Mouse (Mus musculus) intestine, embryonic 16.5 days (tissue): ENCODE results near the gene Atp6v1c2. TPM values are rescaled to one million over a fixed set of nuclear protein-coding genes. Genes with fewer than 3 reads are reported as not detected.

ENCODE experiments used
- ATAC-seq: fragments of 200-750 bp; cut with Nextera tagmentation; 2 replicates; pipeline ENCODE4 v1.8.0; 2017; ENCODE audit warnings: moderate TSS enrichment, moderate library complexity
- H3K27ac ChIP-seq: fragments of 300-500 bp; sonication (generic); 2 replicates; pipeline ENCODE4 v1.5.1; 2014; ENCODE audit warnings: mild to moderate bottlenecking, low read length
- H3K27me3 ChIP-seq: fragments of 300-500 bp; sonication (generic); replicated peaks from 2 replicates; pipeline ENCODE4 v1.6.1; 2014; ENCODE audit warnings: low read length, control low read depth, mixed read lengths; ENCODE audit not compliant: control insufficient read depth, insufficient read depth
- H3K36me3 ChIP-seq: fragments of 300-500 bp; sonication (generic); 2 replicates; pipeline ENCODE4 v1.6.1; 2014; ENCODE audit warnings: low read length, control low read depth; ENCODE audit not compliant: control insufficient read depth, insufficient read depth
- H3K4me1 ChIP-seq: fragments of 300-500 bp; sonication (generic); 2 replicates; pipeline ENCODE4 v1.6.1; 2014; ENCODE audit warnings: low read length, control low read depth, mixed read lengths; ENCODE audit not compliant: control insufficient read depth, insufficient read depth
- H3K4me2 ChIP-seq: fragments of 300-500 bp; sonication (generic); 2 replicates; pipeline ENCODE4 v1.6.1; 2014; ENCODE audit warnings: low read depth, low read length, control low read depth
- H3K4me3 ChIP-seq: fragments of 300-500 bp; sonication (generic); 2 replicates; pipeline ENCODE4 v1.5.1; 2014; ENCODE audit warnings: mild to moderate bottlenecking, low read length
- H3K9ac ChIP-seq: fragments of 300-500 bp; sonication (generic); 2 replicates; pipeline ENCODE4 v1.6.1; 2014; ENCODE audit warnings: low read depth, low read length
- H3K9me3 ChIP-seq: fragments of 300-500 bp; sonication (generic); 2 replicates; pipeline ENCODE4 v1.6.1; 2016; ENCODE audit warnings: low read length, control low read depth; ENCODE audit not compliant: control insufficient read depth
- WGBS: fragments of 180-500 bp; shearing (Covaris S2); extraction: QIAGEN DNeasy Blood & Tissue Kit; methylation state at CpG from one replicate; pipeline ENCODE4 v1.1.7; 2014; 5-methylcytosine and 5-hydroxymethylcytosine counted together
- polyA plus RNA-seq: library from polyadenylated mRNA; unstranded; fragments of >200 nt; fragmentation: Nextera tagmentation; extraction: Ambion mirVana; gene quantifications from 2 replicates; pipeline ENCODE4 v1.2.1, GENCODE M21; 2015

The Atp6v1c2 gene
- polyA plus RNA-seq, 1 experiment from 2014 or later: 0.18 TPM

- Histone ChIP-seq H3K9ac (no peak overlapping the region), H3K4me1 (no peaks in the 10 kb centered on the region), H3K36me3 (no peaks in the 10 kb centered on the region), H3K27me3 (no peaks in the 10 kb centered on the region), H3K4me3 (no peak overlapping the region), H3K9me3 (no peaks in the 10 kb centered on the region), H3K27ac (no peak overlapping the region), H3K4me2 (no peak overlapping the region)
- ATAC-seq: no peak
- WGBS: 54% methylated on average over 4 of the region's 4 CpGs
These were observed 20.9 kb downstream of the Atp6v1c2 start for GRCm38 (mm10) chr12:17308246-17308645.

- Histone ChIP-seq H3K4me2 (no peak overlapping the region), H3K27ac (no peak overlapping the region), H3K4me1 (no peaks in the 10 kb centered on the region), H3K27me3 (no peaks in the 10 kb centered on the region), H3K9me3 (no peaks in the 10 kb centered on the region), H3K9ac (no peak overlapping the region), H3K36me3 (no peaks in the 10 kb centered on the region), H3K4me3 (no peak overlapping the region)
- no peak for ATAC-seq
- 88% methylated on average over 7 of the region's 7 CpGs for WGBS
These were observed 23.7 kb downstream of the Atp6v1c2 start for GRCm38 (mm10) chr12:17305445-17305844.

GRCm38 (mm10) chr12:17299902-17300301, 29.3 kb downstream of the Atp6v1c2 start:
- Histone ChIP-seq H3K9me3 (no peaks in the 10 kb centered on the region), H3K9ac (no peak overlapping the region), H3K27ac (no peak overlapping the region), H3K4me3 (no peak overlapping the region), H3K27me3 (no peaks in the 10 kb centered on the region), H3K4me1 (no peaks in the 10 kb centered on the region), H3K36me3 (no peaks in the 10 kb centered on the region), H3K4me2 (no peak overlapping the region)
- WGBS: 90% methylated on average over 1 of the region's 1 CpGs
- ATAC-seq: no peak

GRCm38 (mm10) chr12:17296899-17297298, 32.3 kb downstream of the Atp6v1c2 start:
- ATAC-seq: no peak
- Histone ChIP-seq H3K4me3 (no peak overlapping the region), H3K9ac (no peak overlapping the region), H3K27ac (no peak overlapping the region), H3K9me3 (no peaks in the 10 kb centered on the region), H3K36me3 (no peaks in the 10 kb centered on the region), H3K4me1 (no peaks in the 10 kb centered on the region), H3K27me3 (no peaks in the 10 kb centered on the region), H3K4me2 (no peak overlapping the region)
- WGBS: 57% methylated on average over 2 of the region's 2 CpGs

- H3K4me3 ChIP-seq: no peak overlapping the region
- H3K27ac ChIP-seq: no peak overlapping the region
- 58% methylated on average over 4 of the region's 4 CpGs for WGBS
- no peak overlapping the region for H3K4me2 ChIP-seq
- no peak overlapping the region for H3K9ac ChIP-seq
- H3K27me3 ChIP-seq: no peaks in the 10 kb centered on the region
- no peaks in the 10 kb centered on the region for H3K4me1 ChIP-seq
- H3K9me3 ChIP-seq: no peaks in the 10 kb centered on the region
- ATAC-seq: peak; percentile 73
- H3K36me3 ChIP-seq: no peaks in the 10 kb centered on the region
These were observed 38.6 kb downstream of the Atp6v1c2 start for GRCm38 (mm10) chr12:17290569-17290968.

- no peak overlapping the region for H3K4me2 ChIP-seq
- H3K9me3 ChIP-seq: no peaks in the 10 kb centered on the region
- ATAC-seq: no peak
- no peak overlapping the region for H3K9ac ChIP-seq
- H3K4me1 ChIP-seq: no peaks in the 10 kb centered on the region
- 59% methylated on average over 2 of the region's 2 CpGs for WGBS
- no peaks in the 10 kb centered on the region for H3K27me3 ChIP-seq
- H3K4me3 ChIP-seq: no peak overlapping the region
- H3K27ac ChIP-seq: no peak overlapping the region
- peaks cover 3% of the 10 kb centered on the region for H3K36me3 ChIP-seq
These were observed 39.2 kb downstream of the Atp6v1c2 start for GRCm38 (mm10) chr12:17289913-17290312.

- Histone ChIP-seq H3K4me1 (no peaks in the 10 kb centered on the region), H3K4me2 (no peak overlapping the region), H3K4me3 (no peak overlapping the region), H3K36me3 (peaks cover 5% of the 10 kb centered on the region), H3K9ac (no peak overlapping the region), H3K27ac (no peak overlapping the region), H3K9me3 (no peaks in the 10 kb centered on the region), H3K27me3 (no peaks in the 10 kb centered on the region)
- 71% methylated on average over 2 of the region's 2 CpGs for WGBS
- no peak for ATAC-seq
These were observed 40.1 kb downstream of the Atp6v1c2 start for GRCm38 (mm10) chr12:17289060-17289459.

- no peaks in the 10 kb centered on the region for H3K27me3 ChIP-seq
- no peak overlapping the region for H3K4me2 ChIP-seq
- no peaks in the 10 kb centered on the region for H3K4me1 ChIP-seq
- H3K27ac ChIP-seq: no peak overlapping the region
- no peaks in the 10 kb centered on the region for H3K9me3 ChIP-seq
- H3K36me3 ChIP-seq: peaks cover 6% of the 10 kb centered on the region
- H3K9ac ChIP-seq: no peak overlapping the region
- no peak for ATAC-seq
- WGBS: 64% methylated on average over 4 of the region's 4 CpGs
- no peak overlapping the region for H3K4me3 ChIP-seq
These were observed 40.7 kb downstream of the Atp6v1c2 start for GRCm38 (mm10) chr12:17288496-17288895.

GRCm38 (mm10) chr12:17273841-17274240, 55.3 kb downstream of the Atp6v1c2 start:
- H3K36me3 ChIP-seq: peaks cover 42% of the 10 kb centered on the region
- no peak for ATAC-seq

GRCm38 (mm10) chr12:17271272-17271671, 57.9 kb downstream of the Atp6v1c2 start:
- Histone ChIP-seq H3K27me3 (no peaks in the 10 kb centered on the region), H3K9me3 (no peaks in the 10 kb centered on the region), H3K27ac (no peak overlapping the region), H3K36me3 (peaks cover 30% of the 10 kb centered on the region), H3K4me1 (peaks cover 15% of the 10 kb centered on the region), H3K9ac (no peak overlapping the region), H3K4me2 (no peak overlapping the region), H3K4me3 (no peak overlapping the region)
- no peak for ATAC-seq
- WGBS: 60% methylated on average over 1 of the region's 1 CpGs

More at GRCm38 (mm10) chr12:17273841-17274240, 55.3 kb downstream of the Atp6v1c2 start:
- 80% methylated on average over 7 of the region's 7 CpGs for WGBS
- Histone ChIP-seq H3K4me1 (peaks cover 3% of the 10 kb centered on the region; the same call in 1 of the 2 replicates), H3K27ac (no peak overlapping the region), H3K4me2 (no peak overlapping the region), H3K27me3 (no peaks in the 10 kb centered on the region), H3K4me3 (no peak overlapping the region), H3K9me3 (no peaks in the 10 kb centered on the region), H3K9ac (no peak overlapping the region)
